Comparison of ENCODE assay signal across 16 mouse cellular contexts in genomic region chr10:87325769-87326168, GRCm38 (mm10).
DNase-seq lines count a peak whose midpoint lies in the region; ATAC-seq and TF ChIP-seq lines count a peak whose summit lies in the region.
"Had no signal": no experiment of that assay in that cellular context is flagged by ENCODE, and none has a peak within 500 bp of the region (broad histone marks: within the 10 kb centered on the region; RNA-seq: fewer than 3 reads in every experiment).

No protein-coding gene starts in this region.

- no peak for DNase-seq in intestine, embryonic 14.5 days (ENCODE audit: low spot score)
- DNase-seq in brain, embryonic 18.5 days (ENCODE audit: low read depth, low spot score) = peak; percentile 26
- no peak for DNase-seq in adrenal gland, adult (ENCODE audit: inconsistent age in 2 of 2, low spot score in 1 of 2)
- no peak for DNase-seq in Muller cell, postnatal 12 days (ENCODE audit: inconsistent ontology term)
- DNase-seq: adrenal gland, postnatal 25 days; cerebellum, adult 8-10 months; heart, adult 2 months; left cerebral cortex, postnatal 4 days; lung, adult 18-20 months; right cerebral cortex, postnatal 25 days; thymus, postnatal 36 days had no signal

- no peaks in the 10 kb centered on the region for H3K4me1 ChIP-seq in intestine, embryonic 14.5 days (replicated peaks; ENCODE audit: control insufficient read depth, insufficient read depth, low read length)
- H3K4me1 ChIP-seq in intestine, postnatal 0 days (replicated peaks; ENCODE audit: control insufficient read depth, insufficient read depth, low read length) = no peaks in the 10 kb centered on the region
- peaks cover 11% of the 10 kb centered on the region for H3K4me1 ChIP-seq in forebrain, embryonic 16.5 days (replicated peaks; ENCODE audit: control insufficient read depth, insufficient read depth, low read length)
- peaks cover 15% of the 10 kb centered on the region for H3K4me1 ChIP-seq in neural tube, embryonic 13.5 days (replicated peaks)
- H3K4me1 ChIP-seq: embryonic facial prominence, embryonic 13.5 days; heart, embryonic 15.5 days had no signal

- no peak overlapping the region for H3K9ac ChIP-seq in intestine, embryonic 14.5 days (ENCODE audit: low read length)
- H3K9ac ChIP-seq in intestine, postnatal 0 days (ENCODE audit: low read depth, low read length) = no peak overlapping the region
- no peak overlapping the region; the same call in 1 of the 2 replicates for H3K9ac ChIP-seq in forebrain, embryonic 16.5 days (replicated peaks; ENCODE audit: low read depth, low read length)
- no peak overlapping the region for H3K9ac ChIP-seq in neural tube, embryonic 13.5 days
- H3K9ac ChIP-seq: embryonic facial prominence, embryonic 13.5 days; heart, embryonic 15.5 days had no signal

- H3K9me3 ChIP-seq in intestine, embryonic 14.5 days (ENCODE audit: control insufficient read depth, low read length) = no peaks in the 10 kb centered on the region
- no peaks in the 10 kb centered on the region for H3K9me3 ChIP-seq in intestine, postnatal 0 days (ENCODE audit: control insufficient read depth)
- no peaks in the 10 kb centered on the region for H3K9me3 ChIP-seq in forebrain, embryonic 16.5 days (ENCODE audit: control insufficient read depth, low read length)
- H3K9me3 ChIP-seq in neural tube, embryonic 13.5 days = no peaks in the 10 kb centered on the region
- H3K9me3 ChIP-seq: embryonic facial prominence, embryonic 13.5 days; heart, embryonic 15.5 days had no signal

- no peaks in the 10 kb centered on the region for H3K27me3 ChIP-seq in intestine, embryonic 14.5 days (replicated peaks; ENCODE audit: control insufficient read depth, insufficient read depth, low read length)
- no peaks in the 10 kb centered on the region for H3K27me3 ChIP-seq in intestine, postnatal 0 days (replicated peaks; ENCODE audit: control insufficient read depth, insufficient read depth, low read length)
- no peaks in the 10 kb centered on the region for H3K27me3 ChIP-seq in forebrain, embryonic 16.5 days (replicated peaks; ENCODE audit: control insufficient read depth, insufficient read depth, low read length)
- no peaks in the 10 kb centered on the region for H3K27me3 ChIP-seq in neural tube, embryonic 13.5 days
- H3K27me3 ChIP-seq: embryonic facial prominence, embryonic 13.5 days; heart, embryonic 15.5 days had no signal

- 68% methylated on average over 6 of the region's 6 CpGs for WGBS in intestine, embryonic 14.5 days
- WGBS in intestine, postnatal 0 days = 79% methylated on average over 6 of the region's 6 CpGs
- WGBS in forebrain, embryonic 16.5 days = 6% methylated on average over 6 of the region's 6 CpGs
- 30% methylated on average over 6 of the region's 6 CpGs for whole genome bisulfite sequencing in neural tube, embryonic 13.5 days

- H3K4me3 ChIP-seq in intestine, embryonic 14.5 days (ENCODE audit: low read depth, low read length) = no peak overlapping the region
- H3K4me3 ChIP-seq in intestine, postnatal 0 days (ENCODE audit: low read depth, low read length) = no peak overlapping the region
- H3K4me3 ChIP-seq in forebrain, embryonic 16.5 days (replicated peaks; ENCODE audit: low read length) = no peak overlapping the region
- H3K4me3 ChIP-seq in neural tube, embryonic 13.5 days = no peak overlapping the region
- H3K4me3 ChIP-seq: embryonic facial prominence, embryonic 13.5 days; heart, adult 2 months; heart, embryonic 15.5 days had no signal

- H3K4me2 ChIP-seq in intestine, embryonic 14.5 days (ENCODE audit: low read length) = no peak overlapping the region
- H3K4me2 ChIP-seq in intestine, postnatal 0 days (replicated peaks; ENCODE audit: low read depth) = no peak overlapping the region
- H3K4me2 ChIP-seq in forebrain, embryonic 16.5 days (ENCODE audit: low read length) = peak overlapping the region; percentile 34
- peak overlapping the region; percentile 20; the same call in 1 of the 2 replicates for H3K4me2 ChIP-seq in neural tube, embryonic 13.5 days
- H3K4me2 ChIP-seq: embryonic facial prominence, embryonic 13.5 days; heart, embryonic 15.5 days had no signal

- TF ChIP-seq CTCF in intestine, postnatal 0 days (IDR thresholded peaks at IDR 0.05; ENCODE audit: low read depth) = no peak

- no peaks in the 10 kb centered on the region for H3K36me3 ChIP-seq in intestine, embryonic 14.5 days (ENCODE audit: control insufficient read depth, insufficient read depth, low read length)
- H3K36me3 ChIP-seq in intestine, postnatal 0 days (ENCODE audit: control insufficient read depth, insufficient read depth) = no peaks in the 10 kb centered on the region
- H3K36me3 ChIP-seq in forebrain, embryonic 16.5 days (ENCODE audit: control insufficient read depth, insufficient read depth) = no peaks in the 10 kb centered on the region
- H3K36me3 ChIP-seq in neural tube, embryonic 13.5 days = no peaks in the 10 kb centered on the region
- H3K36me3 ChIP-seq: embryonic facial prominence, embryonic 13.5 days; heart, embryonic 15.5 days had no signal

- H3K27ac ChIP-seq in intestine, embryonic 14.5 days (ENCODE audit: low read depth) = no peak overlapping the region
- no peak overlapping the region for H3K27ac ChIP-seq in intestine, postnatal 0 days (ENCODE audit: low read depth, low read length)
- no peak overlapping the region for H3K27ac ChIP-seq in forebrain, embryonic 16.5 days (ENCODE audit: low read length)
- H3K27ac ChIP-seq in neural tube, embryonic 13.5 days (replicated peaks) = no peak overlapping the region
- H3K27ac ChIP-seq: embryonic facial prominence, embryonic 13.5 days; heart, adult 2 months; heart, embryonic 15.5 days had no signal

- 0 out of 2 replicates have a peak, but pooled peaks have one; percentile 60 for ATAC-seq in intestine, embryonic 14.5 days (replicated peaks; ENCODE audit: low FRiP score, low TSS enrichment, low read depth)
- ATAC-seq in intestine, postnatal 0 days = no peak
- ATAC-seq in forebrain, embryonic 16.5 days = peak; percentile 45
- ATAC-seq in neural tube, embryonic 13.5 days (ENCODE audit: low read depth) = no peak

Comparison
In these comparisons a context has a peak if more than half of its experiments do, and no peak if none do; other contexts are left out.
1. ATAC-seq: peak in intestine, embryonic 14.5 days (single experiment) and forebrain, embryonic 16.5 days (single experiment); none in intestine, postnatal 0 days (single experiment) and neural tube, embryonic 13.5 days (single experiment).
2. H3K4me2 ChIP-seq: peak in forebrain, embryonic 16.5 days (single experiment) and neural tube, embryonic 13.5 days (single experiment); none in intestine, embryonic 14.5 days (single experiment) and intestine, postnatal 0 days (single experiment).